Mouse (Mus musculus): Measurements from ENCODE around the gene Sgk1. TPM values are rescaled to one million over a fixed set of nuclear protein-coding genes. Genes with fewer than 3 reads are reported as not detected.
A peak's percentile ranks its signal among the peaks of the same experiment; 100 is the strongest.

Gene Sgk1
- polyA plus RNA-seq, 1 experiment = 10.3 TPM

GRCm38 (mm10) chr10:22004763-22005162 is 122.8 kb downstream of the Sgk1 start:
- H3K79me2 ChIP-seq (ENCODE audit: control insufficient read depth, insufficient read depth) = no peaks in the 10 kb centered on the region
- H3K36me3 ChIP-seq (ENCODE audit: control insufficient read depth, insufficient read depth) = peaks cover 4% of the 10 kb centered on the region
- H3K4me2 ChIP-seq (ENCODE audit: low read depth) = no peak overlapping the region
- H3K4me3 ChIP-seq = no peak overlapping the region
- no peak overlapping the region for H3ac ChIP-seq (ENCODE audit: control insufficient read depth, insufficient read length)
- TF ChIP-seq POLR2A (IDR thresholded peaks at IDR 0.05; ENCODE audit: insufficient read length, low read depth) = no peak
- TF ChIP-seq POLR2AphosphoS2 (IDR thresholded peaks at IDR 0.05; ENCODE audit: insufficient read length, low read depth) = no peak
- TF ChIP-seq CEBPB (IDR thresholded peaks at IDR 0.05; ENCODE audit: insufficient read depth, poor library complexity, severe bottlenecking) = no peak
- no peak for TF ChIP-seq TCF12 (IDR thresholded peaks at IDR 0.05; ENCODE audit: insufficient read depth, poor library complexity, severe bottlenecking)
- no peaks in the 10 kb centered on the region for H3K27me3 ChIP-seq (ENCODE audit: control insufficient read depth, insufficient read depth, insufficient read length)

GRCm38 (mm10) chr10:22007160-22007801 is 125.3 kb downstream of the Sgk1 start:
- H3ac ChIP-seq (ENCODE audit: control insufficient read depth, insufficient read length) = no peak overlapping the region
- H3K79me2 ChIP-seq (ENCODE audit: control insufficient read depth, insufficient read depth) = no peaks in the 10 kb centered on the region
- H3K36me3 ChIP-seq (ENCODE audit: control insufficient read depth, insufficient read depth) = no peaks in the 10 kb centered on the region
- no peak overlapping the region for H3K4me3 ChIP-seq
- H3K27me3 ChIP-seq (ENCODE audit: control insufficient read depth, insufficient read depth, insufficient read length) = no peaks in the 10 kb centered on the region
- no peak overlapping the region for H3K4me2 ChIP-seq (ENCODE audit: low read depth)
- TF ChIP-seq USF1 (IDR thresholded peaks at IDR 0.05; ENCODE audit: low read depth) (no peak), POLR2A (IDR thresholded peaks at IDR 0.05; ENCODE audit: insufficient read length, low read depth) (no peak), REST (IDR thresholded peaks at IDR 0.05; ENCODE audit: insufficient read depth, insufficient read length) (no peak), SRF (IDR thresholded peaks at IDR 0.05; ENCODE audit: control insufficient read depth, insufficient read length, low read depth) (no peak), MYOD1 (IDR thresholded peaks at IDR 0.05; ENCODE audit: control insufficient read depth in 1 of 3, insufficient read length in 2 of 3, low read depth in 2 of 3) (no peak), E2F4 (IDR thresholded peaks at IDR 0.05; ENCODE audit: insufficient read depth) (no peak), TCF12 (IDR thresholded peaks at IDR 0.05; ENCODE audit: insufficient read depth, poor library complexity, severe bottlenecking) (no peak), MAX (IDR thresholded peaks at IDR 0.05; ENCODE audit: low read depth) (no peak), MYOG (IDR thresholded peaks at IDR 0.05; ENCODE audit: control insufficient read depth in 1 of 3, insufficient read depth in 1 of 3, insufficient read length in 2 of 3, low read depth in 2 of 3) (no peak), TCF3 (IDR thresholded peaks at IDR 0.05; ENCODE audit: insufficient read length, low read depth) (no peak), CEBPB (IDR thresholded peaks at IDR 0.05; ENCODE audit: insufficient read depth, poor library complexity, severe bottlenecking) (no peak), POLR2AphosphoS2 (IDR thresholded peaks at IDR 0.05; ENCODE audit: insufficient read length, low read depth) (no peak)

DNA sequence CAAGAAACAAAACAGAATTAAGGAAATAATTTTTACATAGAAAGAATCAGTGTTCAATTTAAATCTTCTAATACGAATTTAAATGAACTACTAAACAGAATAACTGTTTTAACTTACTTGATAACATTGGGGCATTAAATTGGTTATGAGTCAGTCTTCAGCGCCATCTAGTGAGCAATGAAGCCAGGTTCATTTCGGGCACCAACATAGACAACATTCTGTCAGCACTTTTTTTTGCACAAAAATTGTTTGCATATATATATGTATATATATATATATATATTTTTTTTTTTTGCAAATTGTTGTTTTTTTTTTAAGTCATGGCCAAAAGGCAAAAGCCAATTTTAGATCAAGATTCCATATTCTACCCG is 125.8 kb downstream of the Sgk1 start:
- no peak for TF ChIP-seq POLR2A (IDR thresholded peaks at IDR 0.05; ENCODE audit: insufficient read length, low read depth)
- TF ChIP-seq CEBPB (IDR thresholded peaks at IDR 0.05; ENCODE audit: insufficient read depth, poor library complexity, severe bottlenecking) = no peak
- TF ChIP-seq MYOD1 (IDR thresholded peaks at IDR 0.05; ENCODE audit: control insufficient read depth in 1 of 3, insufficient read length in 2 of 3, low read depth in 2 of 3) = no peak
- no peak for TF ChIP-seq USF1 (IDR thresholded peaks at IDR 0.05; ENCODE audit: low read depth)
- TF ChIP-seq MAX (IDR thresholded peaks at IDR 0.05; ENCODE audit: low read depth) = no peak
- no peak for TF ChIP-seq TCF3 (IDR thresholded peaks at IDR 0.05; ENCODE audit: insufficient read length, low read depth)
- TF ChIP-seq E2F4 (IDR thresholded peaks at IDR 0.05; ENCODE audit: insufficient read depth) = no peak
- TF ChIP-seq REST (IDR thresholded peaks at IDR 0.05; ENCODE audit: insufficient read depth, insufficient read length) = no peak
- no peak for TF ChIP-seq POLR2AphosphoS2 (IDR thresholded peaks at IDR 0.05; ENCODE audit: insufficient read length, low read depth)
- TF ChIP-seq MYOG (IDR thresholded peaks at IDR 0.05; ENCODE audit: control insufficient read depth in 1 of 3, insufficient read depth in 1 of 3, insufficient read length in 2 of 3, low read depth in 2 of 3) = no peak
- TF ChIP-seq TCF12 (IDR thresholded peaks at IDR 0.05; ENCODE audit: insufficient read depth, poor library complexity, severe bottlenecking) = no peak
- no peak for TF ChIP-seq SRF (IDR thresholded peaks at IDR 0.05; ENCODE audit: control insufficient read depth, insufficient read length, low read depth)
- no peak overlapping the region for H3K4me3 ChIP-seq
- H3ac ChIP-seq (ENCODE audit: control insufficient read depth, insufficient read length) = no peak overlapping the region
- H3K36me3 ChIP-seq (ENCODE audit: control insufficient read depth, insufficient read depth) = no peaks in the 10 kb centered on the region
- no peaks in the 10 kb centered on the region for H3K79me2 ChIP-seq (ENCODE audit: control insufficient read depth, insufficient read depth)
- H3K4me2 ChIP-seq (ENCODE audit: low read depth) = no peak overlapping the region
- H3K27me3 ChIP-seq (ENCODE audit: control insufficient read depth, insufficient read depth, insufficient read length) = no peaks in the 10 kb centered on the region

- no peaks in the 10 kb centered on the region for H3K27me3 ChIP-seq (ENCODE audit: control insufficient read depth, insufficient read depth, insufficient read length)
- H3K36me3 ChIP-seq (ENCODE audit: control insufficient read depth, insufficient read depth) = no peaks in the 10 kb centered on the region
- no peak overlapping the region for H3K4me3 ChIP-seq
- H3K79me2 ChIP-seq (ENCODE audit: control insufficient read depth, insufficient read depth) = no peaks in the 10 kb centered on the region
- H3ac ChIP-seq (ENCODE audit: control insufficient read depth, insufficient read length) = no peak overlapping the region
- TF ChIP-seq POLR2AphosphoS2 (IDR thresholded peaks at IDR 0.05; ENCODE audit: insufficient read length, low read depth) = no peak
- TF ChIP-seq POLR2A (IDR thresholded peaks at IDR 0.05; ENCODE audit: insufficient read length, low read depth) = no peak
- no peak for TF ChIP-seq REST (IDR thresholded peaks at IDR 0.05; ENCODE audit: insufficient read depth, insufficient read length)
- TF ChIP-seq SRF (IDR thresholded peaks at IDR 0.05; ENCODE audit: control insufficient read depth, insufficient read length, low read depth) = no peak
- no peak for TF ChIP-seq MYOD1 (IDR thresholded peaks at IDR 0.05; ENCODE audit: control insufficient read depth in 1 of 3, insufficient read length in 2 of 3, low read depth in 2 of 3)
- no peak for TF ChIP-seq MYOG (IDR thresholded peaks at IDR 0.05; ENCODE audit: control insufficient read depth in 1 of 3, insufficient read depth in 1 of 3, insufficient read length in 2 of 3, low read depth in 2 of 3)
- no peak for TF ChIP-seq E2F4 (IDR thresholded peaks at IDR 0.05; ENCODE audit: insufficient read depth)
- TF ChIP-seq USF1 (IDR thresholded peaks at IDR 0.05; ENCODE audit: low read depth) = no peak
- TF ChIP-seq TCF3 (IDR thresholded peaks at IDR 0.05; ENCODE audit: insufficient read length, low read depth) = no peak
- TF ChIP-seq MAX (IDR thresholded peaks at IDR 0.05; ENCODE audit: low read depth) = no peak
- no peak for TF ChIP-seq CEBPB (IDR thresholded peaks at IDR 0.05; ENCODE audit: insufficient read depth, poor library complexity, severe bottlenecking)
- no peak for TF ChIP-seq TCF12 (IDR thresholded peaks at IDR 0.05; ENCODE audit: insufficient read depth, poor library complexity, severe bottlenecking)
- peak overlapping the region; percentile 27 for H3K4me2 ChIP-seq (ENCODE audit: low read depth)
Observed at GRCm38 (mm10) chr10:22010088-22010818, 128.3 kb downstream of the Sgk1 start.

Measured in myocyte (in vitro differentiated cells).